Mouse (Mus musculus): ENCODE measurements at regions not wholly inside any gene's neighbourhood (a gene's known extent, or its start where the extent isn't known, plus 50 kb on each side); places are given as distances from the start of the nearest gene placed in this dataset.

- DNase-seq = no peak
These were observed 174.2 kb downstream of the Mroh4 start for GRCm38 (mm10) chr15:74461935-74462334.

GRCm38 (mm10) chr15:74459345-74459975 is 176.7 kb downstream of the Mroh4 start:
- no peak for DNase-seq

GRCm38 (mm10) chr15:74458940-74459339 is 177.2 kb downstream of the Mroh4 start:
- DNase-seq = no peak

GRCm38 (mm10) chr15:74457965-74458364 is 178.2 kb downstream of the Mroh4 start:
- no peak for DNase-seq

GRCm38 (mm10) chr15:74456675-74457040 is 179.5 kb downstream of the Mroh4 start:
- DNase-seq = no peak

- no peak for DNase-seq
These were observed 180.1 kb downstream of the Mroh4 start for GRCm38 (mm10) chr15:74455921-74456674.

GRCm38 (mm10) chr15:74454543-74454942 is 181.6 kb downstream of the Mroh4 start:
- no peak for DNase-seq

- no peak for DNase-seq
These were observed 182.3 kb downstream of the Mroh4 start for GRCm38 (mm10) chr15:74453810-74454209.

- DNase-seq = no peak
These were observed 183.7 kb downstream of the Mroh4 start for GRCm38 (mm10) chr15:74452426-74452825.

GRCm38 (mm10) chr15:74441889-74442288 is 194.3 kb downstream of the Mroh4 start:
- no peak for DNase-seq

- DNase-seq = no peak
These were observed 209.2 kb downstream of the Mroh4 start for GRCm38 (mm10) chr15:74426989-74427388.

- DNase-seq = no peak
These were observed 213.2 kb downstream of the Mroh4 start for GRCm38 (mm10) chr15:74423001-74423400.

- no peak for DNase-seq
These were observed 215.6 kb downstream of the Mroh4 start for GRCm38 (mm10) chr15:74420550-74420949.

GRCm38 (mm10) chr15:74418635-74419034 is 217.5 kb downstream of the Mroh4 start:
- DNase-seq = no peak

GRCm38 (mm10) chr15:74413217-74413616 is 222.9 kb downstream of the Mroh4 start:
- no peak for DNase-seq

GRCm38 (mm10) chr15:74412261-74412660 is 223.9 kb downstream of the Mroh4 start:
- DNase-seq = no peak

GRCm38 (mm10) chr15:74411097-74411496 is 225.1 kb downstream of the Mroh4 start:
- DNase-seq = peak; percentile 33

- DNase-seq = no peak
These were observed 231.3 kb downstream of the Mroh4 start for GRCm38 (mm10) chr15:74404866-74405265.

GRCm38 (mm10) chr15:74401275-74401674 is 234.9 kb downstream of the Mroh4 start:
- DNase-seq = no peak

- no peak for DNase-seq
These were observed 240.1 kb downstream of the Mroh4 start for GRCm38 (mm10) chr15:74396029-74396428.

- DNase-seq = no peak
These were observed 248.6 kb downstream of the Mroh4 start for GRCm38 (mm10) chr15:74387533-74387932.

- peak; percentile 21 for DNase-seq
These were observed 253.6 kb downstream of the Mroh4 start for GRCm38 (mm10) chr15:74382556-74382955.

GRCm38 (mm10) chr15:74379366-74379765 is 256.8 kb downstream of the Mroh4 start:
- DNase-seq = no peak

GRCm38 (mm10) chr15:74369461-74369860 is 266.7 kb downstream of the Mroh4 start:
- no peak for DNase-seq

GRCm38 (mm10) chr15:74347911-74348310 is 288.2 kb downstream of the Mroh4 start:
- no peak for DNase-seq

Data from thymus, postnatal 4 days (tissue).